Mouse (Mus musculus): ENCODE measurements around the gene Harbi1.

The Harbi1 gene

GRCm38 (mm10) chr2:91710272-91711234, at the start of gene Harbi1, which contains the start of gene Atg13:
Gene Harbi1, plus strand, starts transcription at chr2:91710852.
Gene Atg13, minus strand, starts transcription at chr2:91710576.
- DNase-seq (ENCODE audit: low read depth) = peak; percentile 78

- no peak for DNase-seq (ENCODE audit: low read depth)
These were observed 49.7 kb upstream of the Harbi1 start for GRCm38 (mm10) chr2:91660981-91661380.

- no peak for DNase-seq (ENCODE audit: low read depth)
These were observed 45.9 kb upstream of the Harbi1 start for GRCm38 (mm10) chr2:91664780-91665179.

- no peak for DNase-seq (ENCODE audit: low read depth)
These were observed 44.2 kb upstream of the Harbi1 start for GRCm38 (mm10) chr2:91666386-91666910.

GRCm38 (mm10) chr2:91667747-91668146, 42.9 kb upstream of the Harbi1 start:
- no peak for DNase-seq (ENCODE audit: low read depth)

GRCm38 (mm10) chr2:91669326-91669725, 41.3 kb upstream of the Harbi1 start:
- DNase-seq (ENCODE audit: low read depth) = no peak

- no peak for DNase-seq (ENCODE audit: low read depth)
These were observed 40.6 kb upstream of the Harbi1 start for GRCm38 (mm10) chr2:91670038-91670437.

GRCm38 (mm10) chr2:91673587-91673986, 37.1 kb upstream of the Harbi1 start:
- no peak for DNase-seq (ENCODE audit: low read depth)

GRCm38 (mm10) chr2:91674895-91675294, 35.8 kb upstream of the Harbi1 start:
- DNase-seq (ENCODE audit: low read depth) = no peak

GRCm38 (mm10) chr2:91676420-91676819, 34.2 kb upstream of the Harbi1 start:
- no peak for DNase-seq (ENCODE audit: low read depth)

GRCm38 (mm10) chr2:91676961-91677360, 33.7 kb upstream of the Harbi1 start:
- no peak for DNase-seq (ENCODE audit: low read depth)

GRCm38 (mm10) chr2:91682850-91683249, 27.8 kb upstream of the Harbi1 start:
- DNase-seq (ENCODE audit: low read depth) = peak; percentile 56

- DNase-seq (ENCODE audit: low read depth) = no peak
These were observed 26.7 kb upstream of the Harbi1 start for GRCm38 (mm10) chr2:91683919-91684318.

GRCm38 (mm10) chr2:91689452-91689851, 21.2 kb upstream of the Harbi1 start:
- no peak for DNase-seq (ENCODE audit: low read depth)

- no peak for DNase-seq (ENCODE audit: low read depth)
These were observed 15.0 kb upstream of the Harbi1 start for GRCm38 (mm10) chr2:91695436-91696224.

- DNase-seq (ENCODE audit: low read depth) = peak; percentile 20
These were observed 14.4 kb upstream of the Harbi1 start for GRCm38 (mm10) chr2:91696225-91696590.

GRCm38 (mm10) chr2:91699225-91699624, 11.4 kb upstream of the Harbi1 start:
- DNase-seq (ENCODE audit: low read depth) = no peak

GRCm38 (mm10) chr2:91701366-91701765, 9.3 kb upstream of the Harbi1 start:
- DNase-seq (ENCODE audit: low read depth) = no peak

- DNase-seq (ENCODE audit: low read depth) = no peak
These were observed 4.9 kb upstream of the Harbi1 start for GRCm38 (mm10) chr2:91705736-91706135.

- no peak for DNase-seq (ENCODE audit: low read depth)
These were observed 4.2 kb upstream of the Harbi1 start for GRCm38 (mm10) chr2:91706456-91706855.

- no peak for DNase-seq (ENCODE audit: low read depth)
These were observed 2.3 kb upstream of the Harbi1 start for GRCm38 (mm10) chr2:91708361-91708760.

GRCm38 (mm10) chr2:91711256-91711925, 739 bp downstream of the Harbi1 start:
- no peak for DNase-seq (ENCODE audit: low read depth)

Data from c-Kit-positive CD71-negative TER-119-negative erythroid progenitor cells, embryonic 14.5 days (primary cell).